In the genomic region with DNA sequence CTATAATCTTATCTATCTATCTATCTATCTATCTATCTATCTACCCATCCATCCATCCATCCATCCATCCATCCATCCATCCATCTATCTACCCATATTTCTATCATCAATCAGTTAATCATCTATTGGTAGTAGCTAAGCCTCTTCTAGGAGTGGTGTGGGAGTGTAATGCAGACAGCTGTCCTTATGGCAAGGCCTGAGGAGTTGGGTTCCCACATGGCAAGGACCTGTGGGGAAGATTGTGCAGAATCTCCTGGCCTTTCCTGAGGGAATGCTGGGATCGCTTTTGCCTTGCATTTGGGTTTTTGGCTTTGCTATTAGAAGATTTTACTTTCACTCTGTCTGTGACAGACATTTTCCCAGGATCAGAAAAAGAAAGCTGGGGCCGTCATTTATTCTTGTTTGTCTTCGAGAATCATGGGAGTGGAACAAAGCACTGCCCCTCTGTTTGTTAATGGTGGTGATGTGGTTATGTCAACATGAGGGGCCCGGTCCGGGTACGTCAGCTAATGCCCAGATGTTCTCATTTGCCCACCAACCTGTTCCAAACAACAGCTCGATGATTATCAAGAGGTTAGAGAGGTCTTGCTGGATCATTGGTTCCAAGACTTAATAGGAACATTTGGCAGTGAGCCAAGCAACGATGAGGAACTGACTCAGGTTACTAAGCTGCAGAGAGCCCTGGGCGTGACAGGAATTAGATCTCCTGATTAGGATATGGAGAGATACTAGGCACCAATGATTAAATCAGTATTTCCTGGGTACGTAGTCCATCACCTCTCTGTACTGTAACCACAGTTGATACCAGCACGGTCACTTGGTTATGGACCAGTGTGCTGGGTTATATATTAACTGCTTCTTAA, we compare ENCODE assay signal across 11 mouse cellular contexts.
DNase-seq lines count a peak whose midpoint lies in the region; ATAC-seq lines count a peak whose summit lies in the region.
"Had no signal": no experiment of that assay in that cellular context is flagged by ENCODE, and none has a peak within 500 bp of the region (broad histone marks: within the 10 kb centered on the region; RNA-seq: fewer than 3 reads in every experiment).

No protein-coding gene starts in this region.

- peak overlapping the region; percentile 51; the same call in 1 of the 2 replicates for H3K27ac ChIP-seq in stomach, embryonic 16.5 days (ENCODE audit: low read length)
- H3K27ac ChIP-seq in forebrain, embryonic 16.5 days (ENCODE audit: low read length): no peak overlapping the region
- H3K27ac ChIP-seq: lung, embryonic 15.5 days had no signal

- 48% methylated on average over 11 of the region's 11 CpGs for WGBS in stomach, embryonic 16.5 days
- WGBS in forebrain, embryonic 16.5 days: 65% methylated on average over 11 of the region's 11 CpGs

- H3K4me3 ChIP-seq in stomach, embryonic 16.5 days (replicated peaks; ENCODE audit: low read length): no peak overlapping the region
- no peak overlapping the region for H3K4me3 ChIP-seq in forebrain, embryonic 16.5 days (replicated peaks; ENCODE audit: low read length)
- H3K4me3 ChIP-seq: erythroblast, embryonic 14.5 days; lung, embryonic 15.5 days had no signal

- no peaks in the 10 kb centered on the region for H3K9me3 ChIP-seq in stomach, embryonic 16.5 days (replicated peaks; ENCODE audit: control insufficient read depth, low read length)
- H3K9me3 ChIP-seq in forebrain, embryonic 16.5 days (ENCODE audit: control insufficient read depth, low read length): no peaks in the 10 kb centered on the region
- H3K9me3 ChIP-seq: lung, embryonic 15.5 days had no signal

- DNase-seq in urinary bladder, adult 18-20 months (ENCODE audit: low spot score in 2 of 2): peak; percentile 3 to 4
- DNase-seq in urinary bladder, adult 2 months (ENCODE audit: low spot score): no peak
- peak; percentile 30 for DNase-seq in forelimb bud, embryonic 11.5 days (ENCODE audit: low read depth, low spot score)
- peak; percentile 53 for DNase-seq in kidney, postnatal 14 days
- no peak for DNase-seq in right cerebral cortex, postnatal 10 days (ENCODE audit: low spot score in 2 of 2)
- no peak for DNase-seq in thymus, postnatal 36 days
- DNase-seq: thymus, adult 2 months had no signal

- no peak overlapping the region for H3K9ac ChIP-seq in stomach, embryonic 16.5 days (ENCODE audit: low read length)
- no peak overlapping the region for H3K9ac ChIP-seq in forebrain, embryonic 16.5 days (replicated peaks; ENCODE audit: low read depth, low read length)
- H3K9ac ChIP-seq: lung, embryonic 15.5 days had no signal

- H3K36me3 ChIP-seq in stomach, embryonic 16.5 days (ENCODE audit: control insufficient read depth, insufficient read depth, low read length): no peaks in the 10 kb centered on the region
- no peaks in the 10 kb centered on the region for H3K36me3 ChIP-seq in forebrain, embryonic 16.5 days (ENCODE audit: control insufficient read depth, insufficient read depth)
- H3K36me3 ChIP-seq: lung, embryonic 15.5 days had no signal

- ATAC-seq in stomach, embryonic 16.5 days (ENCODE audit: insufficient read depth, low FRiP score): peak; percentile 93
- no peak for ATAC-seq in forebrain, embryonic 16.5 days

- H3K4me1 ChIP-seq in stomach, embryonic 16.5 days (ENCODE audit: control insufficient read depth, insufficient read depth, low read length): no peaks in the 10 kb centered on the region
- H3K4me1 ChIP-seq in forebrain, embryonic 16.5 days (replicated peaks; ENCODE audit: control insufficient read depth, insufficient read depth, low read length): no peaks in the 10 kb centered on the region
- H3K4me1 ChIP-seq: lung, embryonic 15.5 days had no signal

- no peaks in the 10 kb centered on the region for H3K27me3 ChIP-seq in stomach, embryonic 16.5 days (ENCODE audit: control insufficient read depth, insufficient read depth, low read length)
- no peaks in the 10 kb centered on the region for H3K27me3 ChIP-seq in forebrain, embryonic 16.5 days (replicated peaks; ENCODE audit: control insufficient read depth, insufficient read depth, low read length)
- H3K27me3 ChIP-seq: lung, embryonic 15.5 days had no signal

- H3K4me2 ChIP-seq in stomach, embryonic 16.5 days (ENCODE audit: low read depth, low read length): 0 out of 2 replicates have a peak overlapping the region, but pooled peaks have one; percentile 24
- H3K4me2 ChIP-seq in forebrain, embryonic 16.5 days (ENCODE audit: low read length): no peak overlapping the region
- H3K4me2 ChIP-seq: lung, embryonic 15.5 days had no signal

Comparison
In these comparisons a context has a peak if more than half of its experiments do, and no peak if none do; other contexts are left out.
1. DNase-seq: peak in urinary bladder, adult 18-20 months (2 of 2), forelimb bud, embryonic 11.5 days (single experiment) and kidney, postnatal 14 days (single experiment); none in urinary bladder, adult 2 months (single experiment), right cerebral cortex, postnatal 10 days (0 of 2) and thymus, postnatal 36 days (0 of 2).